Mouse (Mus musculus): ENCODE results near the gene Sptlc2.

Sptlc2 gene

DNA sequence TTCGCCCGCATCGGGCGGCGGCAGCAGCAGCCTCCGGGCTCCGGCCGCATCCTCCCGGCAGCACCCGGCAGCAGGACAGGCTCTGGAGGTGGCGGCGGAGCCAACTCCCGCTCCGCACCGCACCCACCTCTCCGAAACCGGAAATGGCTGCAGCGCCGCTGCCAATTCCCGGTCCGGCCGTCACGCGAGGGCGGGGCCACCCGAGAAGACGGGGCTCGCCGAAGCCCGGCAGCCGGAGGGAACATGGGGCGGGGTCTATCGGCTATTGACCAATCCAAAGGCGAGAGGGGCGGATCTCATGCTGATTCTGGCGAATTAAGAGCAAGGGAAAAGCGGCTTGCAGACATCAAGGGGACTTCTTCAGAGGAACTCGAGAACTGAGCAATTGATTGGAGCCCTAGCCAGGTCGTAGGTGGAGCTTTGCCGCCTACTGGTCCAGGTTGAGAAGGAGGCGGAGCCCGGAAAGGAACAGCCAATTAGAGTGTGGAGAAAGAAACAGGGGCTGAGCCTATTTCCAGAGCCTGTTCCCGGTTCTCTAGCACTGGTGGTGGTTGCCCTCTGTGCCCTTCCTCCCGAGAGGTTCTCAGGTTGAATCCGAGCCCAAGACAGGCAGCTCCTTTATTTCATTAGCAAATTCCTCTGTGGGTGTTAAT, at the start of gene Sptlc2:
TSS of gene Sptlc2 (minus strand) at position 234 of the 653 bp plus-strand sequence.
- peak; percentile 50; the same call in 1 of the 2 replicates for TF ChIP-seq GATA4 (IDR thresholded peaks at IDR 0.05; ENCODE audit: insufficient replicate concordance, low read length)

DNA sequence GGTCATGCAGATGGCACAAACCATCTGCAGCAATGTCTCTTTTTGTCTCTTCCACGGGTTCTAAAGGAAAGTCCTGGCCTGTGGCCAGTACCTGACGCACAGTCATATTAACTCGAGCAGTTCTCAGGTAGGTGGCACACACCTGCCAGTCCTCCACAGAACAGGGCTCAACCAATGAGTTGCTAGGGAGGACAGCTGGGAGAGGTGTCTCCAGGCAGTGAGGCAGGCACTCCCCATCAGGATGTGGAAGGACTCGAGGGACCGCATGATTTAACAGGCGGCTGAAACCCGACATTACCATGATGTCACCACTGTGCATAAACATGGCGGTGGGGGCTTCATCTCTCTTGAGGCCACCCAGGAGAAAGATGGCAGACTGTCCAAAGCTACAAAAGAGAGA, 40.7 kb upstream of the Sptlc2 start:
- TF ChIP-seq GATA4 (IDR thresholded peaks at IDR 0.05; ENCODE audit: insufficient replicate concordance, low read length) = no peak

DNA sequence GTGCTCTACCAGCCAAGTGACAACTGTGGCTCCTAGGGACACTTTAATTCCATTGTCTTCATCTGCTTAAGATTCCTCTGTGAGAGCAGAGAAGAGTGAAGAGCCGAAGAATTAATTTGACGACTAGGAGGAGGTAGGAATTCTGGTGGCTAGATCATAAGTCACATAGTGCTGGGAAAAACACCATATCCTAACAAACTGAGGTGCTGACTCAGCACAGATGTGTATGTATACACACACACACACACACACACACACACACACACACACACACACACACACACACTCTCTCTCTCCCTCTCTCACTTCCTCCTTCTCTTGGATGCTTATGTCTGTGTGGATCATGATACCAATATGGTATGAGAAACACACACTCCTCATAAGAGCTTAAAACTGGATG, 40.1 kb upstream of the Sptlc2 start:
- TF ChIP-seq GATA4 (IDR thresholded peaks at IDR 0.05; ENCODE audit: insufficient replicate concordance, low read length) = no peak

DNA sequence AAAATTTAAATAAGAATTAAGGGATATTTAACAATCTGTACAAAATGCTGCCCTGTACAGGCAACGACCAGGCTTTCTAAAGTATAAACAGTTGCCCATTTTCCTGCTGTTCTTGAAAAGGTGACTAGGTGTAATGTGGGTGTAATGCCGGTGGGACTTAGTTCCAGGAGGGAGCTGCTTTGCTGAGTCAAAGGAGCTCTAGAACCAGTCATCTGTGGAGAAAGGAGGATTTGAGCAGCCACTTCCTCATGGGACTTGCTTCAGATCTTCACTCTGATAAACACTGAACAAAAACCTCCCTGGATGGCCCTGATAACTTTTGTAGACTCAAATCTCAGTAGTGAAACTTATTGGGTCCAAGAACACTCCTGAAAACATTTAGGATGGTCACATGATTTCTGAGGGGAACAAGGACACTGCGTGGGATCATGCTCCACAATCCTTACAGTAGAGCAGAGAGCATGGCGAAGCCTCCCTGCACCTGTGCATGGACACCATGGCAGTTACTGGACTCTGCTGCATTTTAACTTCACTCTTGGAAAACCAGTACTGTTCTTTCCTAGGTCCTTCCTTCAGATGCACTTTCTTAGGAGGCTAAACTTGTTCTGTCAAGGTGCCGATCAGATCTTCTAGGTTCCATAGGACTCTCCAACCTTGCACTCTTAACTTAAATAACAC, 38.3 kb upstream of the Sptlc2 start:
- TF ChIP-seq GATA4 (IDR thresholded peaks at IDR 0.05; ENCODE audit: insufficient replicate concordance, low read length) = no peak

- no peak for TF ChIP-seq GATA4 (IDR thresholded peaks at IDR 0.05; ENCODE audit: insufficient replicate concordance, low read length)
These were observed 36.4 kb upstream of the Sptlc2 start for GRCm38 (mm10) chr12:87424516-87424915.

GRCm38 (mm10) chr12:87423700-87424099, 35.5 kb upstream of the Sptlc2 start:
- no peak for TF ChIP-seq GATA4 (IDR thresholded peaks at IDR 0.05; ENCODE audit: insufficient replicate concordance, low read length)

DNA sequence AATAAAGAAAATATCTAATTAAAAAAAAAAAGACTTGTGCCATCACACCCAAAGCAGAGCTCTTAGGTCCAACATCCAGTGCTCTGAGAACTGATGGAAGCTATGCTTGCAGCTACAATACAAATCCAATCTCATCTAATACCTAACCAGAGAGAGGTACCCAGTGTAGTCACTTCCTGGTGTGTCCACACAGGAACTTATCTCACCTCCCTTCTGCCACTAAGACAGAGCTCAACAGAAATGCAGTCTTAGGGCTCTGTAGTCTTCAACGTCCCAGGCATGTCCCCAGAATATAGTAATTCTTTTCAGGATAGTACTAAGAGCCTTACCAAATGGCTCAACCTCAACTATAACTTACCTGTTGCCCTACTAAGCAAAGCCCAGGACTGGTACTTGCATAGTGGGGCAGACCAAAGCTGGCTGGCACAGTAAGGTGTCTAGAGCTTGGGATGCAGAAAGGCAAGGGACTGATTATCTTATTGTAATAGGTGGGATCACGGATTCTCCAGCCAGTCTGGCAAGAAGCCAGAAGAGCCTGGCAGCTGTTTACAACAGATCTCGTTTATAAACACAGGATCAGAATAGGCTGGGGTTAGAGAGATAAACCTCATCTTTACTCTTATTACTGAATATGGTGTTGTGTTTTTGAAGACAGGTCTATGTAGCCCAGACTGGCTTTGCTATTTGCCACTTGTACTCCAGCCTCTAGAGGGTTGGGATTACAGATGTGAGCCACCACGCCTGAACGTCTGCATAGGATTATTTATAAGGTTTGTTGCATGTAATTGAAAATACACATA, 33.8 kb upstream of the Sptlc2 start:
- no peak for TF ChIP-seq GATA4 (IDR thresholded peaks at IDR 0.05; ENCODE audit: insufficient replicate concordance, low read length)

DNA sequence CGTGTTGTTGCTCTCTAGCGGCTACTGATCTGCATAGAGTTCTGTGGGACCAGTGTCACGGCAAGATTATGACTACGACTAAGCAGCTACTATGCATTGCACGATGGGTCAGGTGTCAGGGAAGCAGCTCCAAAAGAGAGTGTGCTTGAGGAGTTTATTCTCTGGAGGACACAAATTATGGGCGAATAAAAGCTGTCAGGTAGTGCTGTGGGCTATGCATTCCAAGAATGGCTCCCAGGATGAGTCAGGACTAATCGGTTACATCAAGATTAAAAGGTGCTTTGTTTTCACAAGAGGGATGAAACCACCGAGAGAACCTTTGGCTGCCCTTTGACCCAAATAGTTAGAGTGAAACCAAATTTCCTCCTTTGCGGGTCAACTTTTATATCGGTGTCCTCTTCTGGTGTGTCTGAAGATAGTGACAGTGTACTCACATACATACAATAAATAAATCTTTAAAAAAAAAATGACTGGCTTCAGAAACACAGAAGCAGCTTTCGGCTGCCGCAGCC, 31.9 kb upstream of the Sptlc2 start:
- no peak for TF ChIP-seq GATA4 (IDR thresholded peaks at IDR 0.05; ENCODE audit: insufficient replicate concordance, low read length)

DNA sequence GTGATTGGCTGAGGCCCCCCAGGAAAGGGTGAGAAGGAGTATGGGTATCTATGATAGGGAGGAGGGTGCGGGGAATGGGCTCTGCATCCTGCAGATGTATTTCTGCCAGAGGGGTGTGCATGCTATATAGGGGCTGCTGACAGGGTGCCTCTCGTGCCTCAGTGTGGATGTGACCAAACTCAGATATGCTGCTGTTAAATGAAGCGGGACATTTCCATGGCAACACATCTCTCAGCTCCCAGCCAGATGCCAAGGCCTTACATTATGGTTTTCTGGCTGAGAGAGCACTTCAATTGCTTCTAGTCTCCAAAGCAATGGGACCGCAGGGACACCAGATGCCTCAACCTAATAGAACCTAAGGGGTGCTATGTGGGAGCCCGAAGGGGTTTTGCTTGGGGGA, 30.8 kb upstream of the Sptlc2 start:
- TF ChIP-seq GATA4 (IDR thresholded peaks at IDR 0.05; ENCODE audit: insufficient replicate concordance, low read length) = no peak

DNA sequence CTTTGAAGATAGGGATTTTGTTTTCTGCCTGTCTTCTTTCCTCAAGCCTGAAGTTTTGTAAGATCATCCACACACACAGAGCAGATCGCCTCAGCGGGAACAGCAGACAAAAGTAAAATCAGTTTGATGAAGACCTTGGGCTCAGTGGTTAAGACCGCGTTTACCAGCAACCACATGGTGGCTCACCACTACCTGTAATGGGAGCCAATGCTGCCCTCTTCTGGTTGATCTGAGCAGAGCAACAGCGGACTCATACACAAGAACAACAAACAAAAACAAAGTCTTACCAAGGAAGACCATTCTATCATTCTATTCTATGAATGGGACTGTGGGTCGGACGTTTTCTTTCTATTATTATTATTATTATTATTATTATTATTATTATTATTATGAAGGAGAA, 28.5 kb upstream of the Sptlc2 start:
- TF ChIP-seq GATA4 (IDR thresholded peaks at IDR 0.05; ENCODE audit: insufficient replicate concordance, low read length) = no peak

DNA sequence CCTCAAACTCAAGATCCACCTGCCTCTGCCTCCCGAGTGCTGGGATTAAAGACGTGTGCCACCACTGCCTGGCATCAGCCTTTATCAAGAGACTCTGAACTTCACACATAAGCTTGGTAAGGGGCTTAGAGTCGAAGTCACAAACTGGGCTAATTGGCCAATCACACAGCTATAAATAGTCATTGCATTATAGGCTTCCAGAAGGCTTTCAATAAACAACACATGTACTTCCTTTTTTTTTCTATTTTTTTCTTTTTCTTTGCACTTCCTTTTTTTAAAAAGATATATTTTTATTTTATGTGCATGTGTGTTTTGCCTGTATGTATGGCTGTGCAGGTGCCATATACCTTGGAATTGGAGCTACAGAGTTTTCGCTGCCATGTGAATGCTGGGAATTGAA, 27.2 kb upstream of the Sptlc2 start:
- TF ChIP-seq GATA4 (IDR thresholded peaks at IDR 0.05; ENCODE audit: insufficient replicate concordance, low read length) = no peak

DNA sequence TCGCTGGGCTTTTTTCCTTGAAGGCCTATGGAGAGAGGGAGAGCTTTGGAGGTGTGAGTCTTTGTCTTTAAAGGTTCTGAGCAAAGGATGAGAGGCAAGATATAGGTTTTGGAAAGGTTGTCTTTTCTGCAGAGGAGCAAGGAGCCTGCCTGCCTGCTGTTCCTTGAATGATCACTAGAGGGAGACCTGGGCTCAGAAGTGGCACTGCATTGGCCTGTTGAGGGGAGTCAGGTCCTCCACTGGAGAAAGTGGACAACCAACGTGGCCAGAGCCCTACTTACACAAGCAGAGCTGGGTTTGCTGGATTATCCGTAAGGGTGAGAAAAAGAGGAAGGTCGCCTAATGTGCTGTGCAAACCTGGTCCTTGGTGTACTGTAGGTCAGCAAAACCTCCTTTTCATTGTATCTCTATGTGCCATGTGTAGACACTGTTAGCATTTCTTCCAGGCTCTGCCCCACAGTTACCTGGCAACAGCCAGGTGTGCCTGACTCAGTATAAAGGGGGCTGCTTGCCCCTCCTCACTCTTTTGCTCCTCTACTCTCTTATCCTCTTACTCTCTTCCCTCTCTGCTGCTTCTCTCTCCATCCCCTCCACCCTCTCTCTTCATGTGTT, 25.1 kb upstream of the Sptlc2 start:
- TF ChIP-seq GATA4 (IDR thresholded peaks at IDR 0.05; ENCODE audit: insufficient replicate concordance, low read length) = no peak

DNA sequence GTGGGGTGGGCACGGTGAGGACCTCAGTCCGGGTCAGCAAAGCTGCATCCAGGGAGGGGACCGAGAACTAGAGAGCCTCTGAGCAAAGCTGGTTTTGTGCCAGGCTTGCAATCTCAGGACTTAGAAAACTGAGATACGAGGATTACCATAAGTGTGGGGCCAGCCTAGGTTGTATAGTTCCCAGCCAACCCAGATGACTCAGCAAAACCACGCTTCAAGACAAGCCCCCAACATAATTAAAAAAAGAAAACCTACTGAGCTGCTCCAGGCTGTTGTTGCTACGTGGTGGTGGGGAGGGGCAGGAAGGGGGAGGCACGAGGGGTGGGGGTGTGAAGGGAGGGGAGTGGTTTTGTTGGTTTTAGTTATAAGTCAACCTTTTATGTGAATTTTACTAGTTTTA, 22.8 kb upstream of the Sptlc2 start:
- TF ChIP-seq GATA4 (IDR thresholded peaks at IDR 0.05; ENCODE audit: insufficient replicate concordance, low read length) = no peak

DNA sequence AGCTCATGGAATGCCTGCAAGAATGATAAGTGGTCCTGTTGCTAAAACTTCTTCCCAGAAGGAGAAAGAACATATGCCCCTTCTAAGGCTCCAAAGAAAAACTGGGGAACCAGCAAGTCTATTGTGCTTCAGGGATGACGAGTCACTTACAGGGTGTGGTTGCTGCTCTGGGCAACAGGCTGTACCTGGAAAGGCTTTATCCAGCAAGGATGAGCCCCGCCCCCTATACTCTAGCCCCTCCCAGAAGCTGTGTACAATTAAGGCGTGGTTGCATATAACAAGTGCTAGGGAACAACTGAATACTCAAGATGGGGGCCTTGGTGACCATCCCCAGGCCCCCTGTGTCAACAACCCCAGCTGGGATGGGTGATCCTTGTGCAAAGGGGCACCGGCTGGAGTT, 21.0 kb upstream of the Sptlc2 start:
- no peak for TF ChIP-seq GATA4 (IDR thresholded peaks at IDR 0.05; ENCODE audit: insufficient replicate concordance, low read length)

- 0 out of 2 replicates have a peak, but pooled peaks have one; percentile 21 for TF ChIP-seq GATA4 (IDR thresholded peaks at IDR 0.05; ENCODE audit: insufficient replicate concordance, low read length)
These were observed 19.9 kb upstream of the Sptlc2 start for GRCm38 (mm10) chr12:87407869-87408605.

All from liver, adult (tissue).